Mouse (Mus musculus) c-Kit-positive CD71-negative TER-119-negative erythroid progenitor cells, embryonic 14.5 days (primary cell): ENCODE results near the gene Retsat.

ENCODE experiments used
- DNase-seq: peaks from one replicate; pipeline ENCODE4 v3.0.0-alpha.2; 2013; ENCODE audit warnings: low read depth

Gene Retsat

GRCm38 (mm10) chr6:72588307-72588706, 10.0 kb upstream of the Retsat start:
- DNase-seq, result no peak

DNA sequence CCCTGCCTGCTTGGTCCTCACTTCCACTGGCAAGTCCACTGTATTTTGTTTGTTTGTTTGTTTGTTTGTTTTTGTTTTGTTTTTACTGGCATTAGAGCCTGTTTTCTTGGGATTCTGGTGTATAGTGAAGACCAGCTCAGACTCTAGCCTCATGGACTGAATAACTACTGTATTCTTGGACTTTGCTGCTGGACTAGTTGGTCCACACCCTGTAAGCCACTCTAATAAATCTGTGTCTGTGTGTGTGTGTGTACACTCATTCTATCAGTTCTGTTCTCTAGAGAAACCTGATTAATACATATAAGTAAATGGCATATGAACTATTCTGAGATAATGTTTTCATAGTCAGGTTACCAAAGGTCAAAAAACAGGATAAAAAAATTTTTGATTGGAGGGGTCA, 8.2 kb upstream of the Retsat start:
- DNase-seq, result no peak

DNA sequence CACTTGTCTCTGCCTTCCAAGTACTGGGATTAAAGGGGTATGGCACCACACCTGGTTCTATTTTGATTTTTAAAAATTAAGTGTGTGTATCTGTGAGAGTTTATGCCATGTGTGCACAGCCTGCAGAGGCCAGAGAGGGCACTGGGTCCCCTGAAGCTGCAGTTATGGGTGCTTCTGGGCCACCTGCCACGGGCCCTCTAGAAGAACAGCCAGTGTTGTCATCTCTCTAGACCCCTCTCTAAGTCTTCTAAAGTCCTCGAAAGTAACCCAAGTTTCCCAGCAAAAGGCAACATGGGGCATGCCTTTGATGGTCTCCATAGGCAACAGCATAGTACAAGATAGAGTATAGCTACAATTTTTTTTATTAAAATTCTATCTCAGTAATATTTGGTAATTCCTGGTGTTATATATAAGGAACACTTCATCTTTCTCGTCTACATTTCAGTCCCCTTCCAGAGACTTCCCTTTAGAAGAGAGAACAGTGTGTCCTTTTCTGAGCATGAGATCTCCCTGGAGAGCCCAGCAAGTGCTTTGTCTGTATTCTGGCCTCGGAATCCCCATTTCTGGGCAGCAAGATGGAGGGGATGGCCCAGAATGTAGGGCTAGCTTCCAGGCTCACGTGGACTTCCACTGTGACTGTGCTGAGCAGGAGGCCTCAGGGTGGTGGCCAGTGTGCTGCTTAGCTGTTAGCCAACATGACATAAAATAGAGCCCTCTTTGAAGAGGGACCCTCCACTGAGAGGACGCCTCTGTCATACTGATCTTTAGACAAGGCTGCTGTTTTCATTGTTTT, 5.1 kb upstream of the Retsat start:
- no peak for DNase-seq

DNA sequence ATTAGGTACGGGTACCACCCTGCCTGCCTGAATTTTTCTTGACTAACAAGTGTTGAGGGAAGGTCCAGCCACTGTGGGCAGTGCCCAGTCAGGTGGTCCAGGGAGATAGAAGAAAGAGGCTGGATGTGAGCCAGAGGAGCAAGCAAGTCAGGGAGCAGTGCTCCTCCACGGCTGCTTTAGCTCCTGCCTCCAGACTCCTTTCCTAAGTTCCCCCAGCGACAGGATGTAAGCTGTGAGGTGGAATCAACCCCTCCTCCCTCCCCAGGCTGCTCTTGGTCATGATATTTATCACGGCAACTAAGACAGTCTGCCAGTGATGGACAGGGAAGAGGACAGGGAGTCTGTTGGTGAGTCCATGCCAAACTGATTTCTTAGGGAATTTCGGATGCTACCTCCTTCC, 4.4 kb upstream of the Retsat start:
- DNase-seq, result no peak

- no peak for DNase-seq
Observed at GRCm38 (mm10) chr6:72597083-72597874, 996 bp upstream of the Retsat start.

DNA sequence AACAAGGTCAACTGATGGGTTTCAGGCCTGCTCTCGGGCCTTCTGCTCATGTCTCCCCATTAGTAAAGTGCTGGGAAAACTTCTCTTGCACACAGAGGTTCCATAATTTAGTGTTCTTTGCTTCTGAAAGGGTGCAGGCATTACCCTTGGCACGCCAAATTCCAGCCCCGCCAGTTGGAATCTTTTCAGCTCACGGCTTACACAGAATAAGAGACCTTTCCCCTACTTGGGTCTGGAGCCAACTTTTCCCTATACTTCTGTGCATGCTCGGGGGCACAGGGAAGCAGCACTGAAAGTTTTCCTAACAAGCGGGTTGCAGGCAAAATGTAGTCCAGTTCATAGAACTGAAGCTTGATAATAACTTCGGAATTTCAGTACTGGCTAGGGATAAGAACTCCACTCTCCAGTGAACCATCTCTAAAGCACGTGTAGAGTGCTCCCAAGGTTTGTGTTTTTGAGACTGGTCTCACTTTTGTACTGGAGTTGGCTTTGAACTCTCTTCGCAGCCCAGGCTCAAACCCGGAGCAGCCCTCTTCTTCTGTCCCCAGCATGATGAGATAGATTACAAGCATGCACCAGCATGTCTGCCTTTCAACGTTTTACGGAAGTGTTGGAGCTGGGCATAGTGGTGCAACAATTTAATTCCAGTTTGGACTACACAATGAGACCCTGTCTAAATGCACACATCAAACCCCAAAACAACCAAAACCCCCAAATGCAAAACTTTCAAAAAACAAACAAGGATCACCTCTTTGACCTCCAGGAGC, 699 bp downstream of the Retsat start:
- DNase-seq, result no peak

DNA sequence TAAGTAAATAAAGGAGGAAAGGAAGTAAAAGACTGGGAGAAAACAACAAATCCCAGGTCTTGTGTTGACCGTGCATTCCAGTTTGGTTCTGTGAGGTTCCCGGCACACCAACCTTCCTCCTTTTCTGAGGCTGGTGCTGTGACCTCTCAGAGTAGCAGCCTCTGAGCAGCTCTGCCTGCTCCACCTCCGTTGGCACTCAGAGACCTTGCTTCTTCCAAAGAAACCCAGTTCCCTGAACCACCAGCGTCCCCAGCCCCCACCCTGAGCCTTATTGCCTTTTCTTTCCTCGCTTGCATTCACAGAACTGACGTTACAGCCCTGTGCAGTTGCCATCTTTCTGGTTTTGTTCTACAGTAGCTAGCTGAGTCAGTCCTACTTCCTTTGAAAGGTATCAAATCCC, 1.9 kb downstream of the Retsat start:
- DNase-seq, result no peak

GRCm38 (mm10) chr6:72600771-72601170, 2.5 kb downstream of the Retsat start:
- no peak for DNase-seq

DNA sequence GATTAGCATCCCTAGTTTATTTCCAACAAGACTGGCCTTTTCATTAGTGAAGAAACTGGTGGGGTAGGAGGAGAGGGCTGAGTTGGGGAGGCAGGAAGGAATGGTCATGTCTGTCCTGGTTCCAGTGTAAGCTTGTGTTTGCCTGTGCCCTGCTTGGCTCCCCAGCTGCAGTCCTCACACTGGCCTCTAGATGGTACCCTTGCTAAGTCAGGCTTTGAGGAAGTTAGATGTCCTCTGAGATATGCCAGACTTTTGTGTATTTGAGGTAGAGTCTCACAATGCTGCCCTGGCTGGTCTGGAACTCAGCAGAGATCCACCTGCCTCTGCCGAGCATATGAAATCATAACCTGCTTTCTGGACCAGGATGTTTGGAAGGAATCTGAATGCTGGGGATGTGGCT, 3.5 kb downstream of the Retsat start:
- DNase-seq, result peak; percentile 86

DNA sequence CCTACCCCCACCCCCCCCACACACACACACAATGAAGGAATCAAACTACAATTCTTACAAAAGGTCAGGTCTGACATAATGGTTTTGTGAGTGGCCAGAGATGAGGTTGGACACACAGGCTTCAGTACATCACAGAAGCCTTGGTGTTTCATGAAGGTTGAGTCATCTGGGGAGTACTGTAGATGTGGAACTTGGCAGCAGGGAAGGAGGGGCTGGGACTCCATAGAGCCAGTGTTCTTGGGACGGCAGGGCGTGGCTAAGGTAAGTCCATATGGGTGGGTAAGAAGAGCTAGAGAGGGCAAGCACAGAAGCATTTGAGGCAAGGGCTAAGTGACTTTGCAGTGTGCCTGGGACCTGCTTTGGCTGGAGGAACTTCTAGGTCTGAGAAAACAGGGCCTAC, 5.8 kb downstream of the Retsat start:
- no peak for DNase-seq

- no peak for DNase-seq
Observed at GRCm38 (mm10) chr6:72607060-72607459, 8.8 kb downstream of the Retsat start.

GRCm38 (mm10) chr6:72607676-72608075, 9.4 kb downstream of the Retsat start:
- DNase-seq, result no peak

GRCm38 (mm10) chr6:72608662-72609184, 10.4 kb downstream of the Retsat start:
- no peak for DNase-seq

DNA sequence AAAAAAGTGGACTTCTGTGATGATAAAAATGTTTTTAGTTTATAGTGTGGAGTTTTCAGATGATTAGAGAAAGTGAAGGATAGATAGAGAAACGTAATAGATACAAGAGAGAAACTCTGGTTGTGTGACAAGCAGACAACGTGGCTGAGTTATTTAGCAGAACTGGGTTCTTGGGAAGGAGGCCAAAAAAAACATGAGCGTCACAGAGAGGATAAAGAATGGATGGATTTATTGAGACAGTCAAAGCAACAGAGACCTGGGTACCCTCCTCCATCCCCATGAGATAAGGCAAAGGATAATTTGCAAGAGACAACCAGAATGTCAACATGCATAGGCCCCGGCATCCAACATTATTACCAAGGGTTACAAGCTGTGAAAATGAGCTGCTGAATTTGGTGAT, 12.0 kb downstream of the Retsat start:
- DNase-seq, result no peak

DNA sequence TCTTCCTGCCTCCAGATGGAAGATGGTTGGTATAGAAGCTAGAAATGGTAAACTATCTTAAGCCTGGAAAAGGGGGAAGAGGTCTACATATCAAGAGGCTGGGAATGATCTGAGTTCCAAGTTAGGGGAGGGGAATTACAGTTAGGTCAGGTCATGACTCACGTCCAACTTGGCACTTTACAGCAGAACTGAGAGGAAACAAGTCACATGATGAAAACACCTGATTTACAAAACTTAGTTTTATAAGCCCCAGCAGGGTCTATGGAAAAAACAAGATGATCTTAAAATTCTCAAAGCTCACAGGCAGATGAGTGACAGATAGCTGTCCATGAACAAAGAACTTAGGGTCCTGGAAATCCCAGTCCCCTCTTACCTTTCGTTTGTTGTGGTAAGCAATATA, 16.9 kb downstream of the Retsat start:
- DNase-seq, result no peak

DNA sequence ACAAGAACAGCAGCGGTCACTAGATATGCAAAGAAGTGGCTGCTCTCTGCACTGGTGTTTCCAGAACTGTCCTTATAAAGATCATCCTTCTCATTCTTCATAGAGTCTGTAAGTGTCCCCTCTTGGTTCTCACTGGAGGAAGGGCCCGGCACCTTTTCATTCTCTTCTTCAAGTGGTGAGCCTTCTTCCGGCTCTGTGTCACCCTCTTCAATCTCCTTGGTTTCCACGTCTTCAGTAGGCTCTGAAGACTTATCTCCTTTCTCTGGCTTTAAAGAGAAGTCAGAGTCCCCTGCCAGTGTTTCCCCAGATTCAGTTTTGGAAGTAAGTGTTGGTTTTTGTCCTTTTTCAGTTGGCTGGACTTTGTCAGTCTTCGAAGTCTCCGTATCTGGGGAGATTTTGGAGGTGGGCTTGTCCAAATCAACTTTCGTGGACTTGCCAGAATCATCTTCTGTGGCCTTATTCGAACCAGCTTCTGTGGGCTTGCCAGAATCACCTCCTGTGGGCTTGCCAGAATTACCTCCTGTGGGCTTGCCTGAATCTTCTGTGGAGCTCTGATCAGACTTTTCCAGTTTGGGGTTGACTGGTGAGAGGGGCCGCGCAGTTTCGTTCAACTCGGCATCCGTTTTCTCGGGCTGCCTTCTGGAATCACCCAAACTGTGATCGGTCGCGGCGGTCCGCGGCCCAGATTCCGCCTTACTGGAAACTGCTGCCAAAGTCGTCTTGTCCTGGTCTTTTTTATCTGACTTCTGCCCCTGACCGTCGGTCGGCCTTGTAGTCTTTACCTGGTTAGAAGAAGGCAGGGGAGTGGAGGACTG, 17.5 kb downstream of the Retsat start:
- DNase-seq, result no peak

DNA sequence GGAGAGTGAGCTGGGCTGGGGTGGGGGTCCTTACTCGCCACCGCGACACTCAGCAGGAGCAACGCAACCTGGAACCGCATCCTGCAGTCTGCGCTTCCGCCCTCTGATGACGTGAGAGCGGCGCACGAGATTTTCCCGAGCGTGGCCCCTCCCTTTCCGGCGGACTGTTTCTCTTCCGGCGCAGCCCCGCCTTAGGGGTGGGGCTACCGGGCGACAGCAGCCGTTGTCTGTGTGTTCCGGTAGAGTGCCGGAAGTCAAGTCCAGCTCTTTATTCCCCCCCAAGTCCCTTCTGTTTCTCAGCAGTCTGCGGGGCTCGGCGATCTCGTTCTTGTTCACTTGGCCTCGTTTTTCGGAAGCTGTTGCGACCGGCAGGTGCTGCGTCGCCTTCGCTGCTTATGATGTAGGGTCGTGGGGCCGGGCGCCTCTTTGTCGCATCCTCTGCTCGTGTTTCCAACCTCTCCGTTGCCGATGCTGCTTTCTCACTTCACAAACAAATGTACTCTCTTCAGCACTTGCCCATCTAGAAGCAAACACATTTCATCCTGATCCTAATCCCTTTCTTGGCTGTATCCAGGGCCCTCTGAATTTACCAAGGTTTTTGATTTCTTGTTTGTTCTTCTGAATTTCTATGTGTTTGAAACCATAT, 18.5 kb downstream of the Retsat start, which contains the start of gene Tgoln1:
Gene Tgoln1 (minus strand): TSS at position 358 of the 646 bp plus-strand sequence.
- peak; percentile 95 for DNase-seq

DNA sequence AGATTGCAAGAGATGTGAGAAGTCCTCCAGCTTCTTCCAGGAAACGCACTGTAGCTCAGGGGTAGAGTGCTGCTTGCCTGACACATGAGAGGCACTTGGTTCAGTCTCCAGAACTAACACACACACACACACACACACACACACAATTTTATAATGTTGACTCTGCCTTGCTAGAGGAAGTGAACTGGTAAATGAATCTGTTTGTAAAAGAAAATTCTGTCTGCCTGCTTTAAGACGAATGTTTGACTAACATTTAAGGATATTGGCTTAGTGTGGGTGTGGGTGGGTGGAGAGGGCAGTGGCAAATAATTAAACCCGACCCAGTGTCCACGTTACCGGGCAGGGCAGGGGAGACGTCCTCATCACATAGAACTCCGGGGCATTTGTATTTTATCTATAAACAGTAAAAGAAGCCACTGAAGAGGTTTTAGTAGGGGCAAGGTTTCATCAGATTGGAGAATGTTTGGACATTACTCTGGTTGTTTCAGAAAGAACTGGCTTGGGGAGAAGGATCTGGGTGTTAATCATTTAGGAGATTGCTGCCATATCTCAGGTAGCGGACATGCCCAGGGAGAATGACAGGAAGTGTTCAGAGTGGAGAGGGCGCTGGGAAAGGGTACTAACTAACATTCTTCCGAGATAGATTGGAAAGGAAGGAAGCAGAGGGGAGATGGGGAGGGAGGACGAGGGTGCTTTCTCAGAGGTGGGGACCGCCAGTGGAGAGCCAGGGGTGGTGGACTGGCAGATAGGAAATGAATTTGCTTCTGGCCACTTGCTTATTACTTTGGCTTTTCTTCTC, 21.7 kb downstream of the Retsat start:
- no peak for DNase-seq

DNA sequence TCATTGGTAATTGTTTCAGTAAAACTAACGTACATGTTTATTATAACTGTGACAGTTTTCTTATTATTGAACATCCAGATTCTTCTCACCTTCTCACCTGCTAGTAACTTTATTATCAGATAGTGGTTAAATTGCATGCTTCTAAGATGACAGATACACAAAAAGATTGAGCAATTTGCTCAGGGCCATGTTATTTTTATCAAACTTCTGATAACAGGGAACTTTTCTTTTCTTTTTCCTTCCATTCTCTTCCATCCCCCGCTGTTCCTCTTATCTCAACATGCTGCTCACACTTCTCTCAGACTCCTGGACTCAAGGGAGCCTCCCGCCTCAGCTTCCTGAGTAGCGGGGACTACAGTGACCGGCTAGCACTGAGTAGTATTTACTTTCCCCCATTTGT, 22.6 kb downstream of the Retsat start:
- DNase-seq, result no peak

DNA sequence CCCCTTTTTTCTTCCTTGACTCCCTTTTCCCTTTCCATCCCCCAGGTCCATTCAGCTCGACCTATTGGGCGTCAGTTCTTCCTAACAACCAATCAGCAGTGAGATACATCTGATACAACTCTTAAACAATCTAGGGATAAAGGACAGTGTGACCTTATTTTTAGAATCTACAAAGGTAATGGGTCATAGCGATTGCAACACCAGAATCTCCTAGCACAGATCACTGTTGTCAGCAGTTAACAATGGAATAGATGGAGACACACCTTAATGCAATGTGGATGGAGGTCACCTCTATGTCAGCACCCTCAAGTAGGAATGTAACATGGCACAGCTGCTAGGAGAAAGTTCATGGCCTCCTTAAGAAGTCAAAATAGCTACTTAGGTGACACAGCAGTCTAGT, 24.6 kb downstream of the Retsat start:
- DNase-seq, result no peak
